Mouse (Mus musculus): ENCODE data around the gene Gm597.

Gm597 gene

GRCm38 (mm10) chr1:28780152-28780551 is at the start of gene Gm597:
Gene Gm597, minus strand, starts transcription at chr1:28780252.
- DNase-seq (ENCODE audit: extremely low spot score), result no peak

DNA sequence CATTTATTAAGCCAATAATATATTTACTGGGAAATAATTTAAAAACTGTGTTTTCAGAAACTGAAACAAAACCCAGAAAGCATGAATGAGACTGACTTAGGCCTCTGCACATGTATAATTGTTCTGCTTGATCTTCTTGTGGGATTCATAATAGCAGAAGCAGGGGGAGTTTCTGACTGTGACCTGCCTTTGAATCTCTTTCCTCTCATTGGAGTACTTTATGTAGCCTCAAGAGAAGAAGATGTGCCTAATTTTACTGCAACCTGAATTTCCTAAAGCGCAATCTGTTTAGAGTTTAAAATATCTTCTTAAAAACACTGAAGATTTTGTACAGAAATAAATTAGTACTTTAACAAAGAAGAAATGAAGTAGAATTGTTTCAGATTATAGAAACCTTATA is 27.6 kb upstream of the Gm597 start:
- DNase-seq (ENCODE audit: extremely low spot score), result no peak

DNA sequence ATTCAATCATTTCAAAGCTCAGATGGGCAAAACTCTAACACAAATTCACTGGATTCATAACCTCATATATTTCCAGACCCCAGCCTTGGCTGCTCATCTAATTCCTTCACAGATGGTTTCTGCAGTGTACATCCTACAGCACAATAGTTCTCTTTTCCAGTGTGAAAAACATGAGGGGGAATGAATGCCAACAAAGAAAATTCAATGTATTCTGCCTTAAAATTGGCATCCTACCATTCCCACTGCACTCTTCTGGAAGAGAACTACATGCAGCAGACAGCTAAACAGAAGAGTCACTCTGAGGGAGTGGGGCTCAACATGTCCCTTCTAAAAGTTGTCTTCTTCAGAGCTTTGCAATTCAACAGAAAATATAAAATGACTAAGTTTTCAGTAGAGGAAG is 26.6 kb upstream of the Gm597 start:
- DNase-seq (ENCODE audit: extremely low spot score), result no peak

- DNase-seq (ENCODE audit: extremely low spot score), result no peak
Measured at GRCm38 (mm10) chr1:28800881-28801280, 20.8 kb upstream of the Gm597 start.

Measured in embryo, embryonic 9.5 days (tissue).